Mouse (Mus musculus): ENCODE measurements around the gene Pank4.

Gene Pank4

GRCm38 (mm10) chr4:155010870-155011269, 46.9 kb downstream of the Pank4 start:
- peak; percentile 21 for DNase-seq (ENCODE audit: extremely low read depth, insufficient read length, low spot score)

DNA sequence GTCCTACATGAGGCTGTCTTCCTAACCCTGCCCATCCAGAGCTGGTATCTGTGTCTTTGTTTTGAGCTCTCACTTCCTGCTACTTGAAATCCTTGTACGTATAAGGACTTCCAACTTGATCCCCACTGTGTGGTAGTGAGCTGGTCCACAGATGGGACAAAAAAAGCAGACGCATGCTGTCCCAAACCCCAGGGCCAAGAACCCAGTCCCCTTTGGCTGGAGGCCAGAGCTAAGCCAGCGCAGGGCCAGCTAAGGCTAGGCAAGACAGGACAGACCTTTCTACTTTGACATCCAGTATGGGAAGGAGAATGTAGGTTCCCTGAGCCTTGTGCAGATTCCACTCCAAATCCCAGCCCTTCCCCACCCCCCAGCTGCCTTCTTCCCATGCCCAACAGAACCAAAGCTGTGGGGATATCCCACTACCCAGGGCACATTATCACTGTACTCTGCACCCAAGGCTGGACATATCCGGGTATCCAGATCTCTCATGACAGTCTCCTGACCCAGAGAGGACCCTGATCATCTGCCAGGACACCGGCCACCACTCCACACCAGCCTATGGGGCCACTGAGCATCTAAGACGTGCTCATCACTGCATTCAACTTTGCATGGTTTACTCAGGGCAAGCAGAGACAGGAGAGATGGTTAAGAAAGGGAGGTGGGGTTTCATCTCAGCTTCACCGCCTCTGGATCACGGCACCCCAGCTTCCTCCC, 47.5 kb downstream of the Pank4 start:
- DNase-seq (ENCODE audit: extremely low read depth, insufficient read length, low spot score) = no peak

- DNase-seq (ENCODE audit: extremely low read depth, insufficient read length, low spot score) = no peak
These were observed 48.2 kb downstream of the Pank4 start for GRCm38 (mm10) chr4:155012115-155012514.

DNA sequence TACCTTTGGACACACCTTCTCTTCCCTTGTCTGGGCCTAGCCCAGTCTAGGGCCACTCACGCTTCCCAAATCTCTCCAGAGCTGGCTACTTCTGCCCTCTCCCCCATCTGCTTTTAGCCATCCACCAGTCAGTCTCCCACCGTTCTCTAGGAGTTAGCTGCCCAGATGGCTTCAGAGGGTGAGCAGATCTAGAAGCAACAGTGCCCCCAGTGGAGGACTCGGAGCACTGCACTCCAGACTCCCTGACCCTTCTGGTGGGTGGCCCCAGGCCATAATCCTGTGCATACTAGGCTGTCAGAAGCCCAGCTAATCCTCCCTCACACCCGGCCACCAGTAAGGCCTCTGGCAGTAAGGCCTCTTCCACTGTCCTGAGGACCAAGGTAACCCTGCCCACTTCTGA, 48.9 kb downstream of the Pank4 start:
- no peak for DNase-seq (ENCODE audit: extremely low read depth, insufficient read length, low spot score)

DNA sequence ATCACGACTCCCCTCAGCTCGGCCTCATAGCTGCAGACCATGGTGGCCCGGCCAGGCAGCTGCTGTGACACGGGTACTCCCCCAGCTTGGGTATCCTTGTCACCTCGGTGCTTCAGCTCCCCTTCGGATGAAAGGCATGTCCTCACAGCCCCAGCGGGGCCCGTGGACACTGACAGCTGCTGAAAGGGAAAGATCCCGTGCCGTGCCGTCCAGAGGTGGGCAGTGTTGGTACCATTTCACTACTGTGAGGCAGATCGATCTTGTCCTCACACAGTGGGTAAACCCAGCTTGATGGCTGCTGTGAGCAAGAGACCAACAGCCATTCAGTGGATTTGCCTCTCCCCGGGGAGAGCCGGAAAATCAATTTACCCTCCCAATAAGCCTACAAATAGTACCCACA, 50.3 kb downstream of the Pank4 start:
- no peak for DNase-seq (ENCODE audit: extremely low read depth, insufficient read length, low spot score)

DNA sequence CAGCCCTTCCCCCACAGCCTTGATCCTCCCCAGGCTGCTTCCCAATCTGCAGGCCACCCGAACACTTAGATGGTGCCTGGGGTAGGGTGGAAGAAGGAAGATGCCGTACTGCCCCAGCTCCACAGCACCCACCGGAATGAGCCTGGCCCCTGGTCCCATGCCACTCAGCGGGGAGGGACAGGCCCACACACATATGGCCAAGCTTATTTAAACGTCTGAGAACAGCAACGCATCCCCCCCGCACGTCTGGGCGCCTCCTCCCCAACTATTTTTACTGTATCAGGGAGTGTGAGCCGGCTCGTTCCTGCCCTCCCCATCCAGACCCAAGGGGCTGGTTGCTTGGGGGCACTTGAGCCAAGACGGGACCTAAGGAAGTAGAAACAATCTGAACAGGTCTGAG, 50.9 kb downstream of the Pank4 start:
- no peak for DNase-seq (ENCODE audit: extremely low read depth, insufficient read length, low spot score)

DNA sequence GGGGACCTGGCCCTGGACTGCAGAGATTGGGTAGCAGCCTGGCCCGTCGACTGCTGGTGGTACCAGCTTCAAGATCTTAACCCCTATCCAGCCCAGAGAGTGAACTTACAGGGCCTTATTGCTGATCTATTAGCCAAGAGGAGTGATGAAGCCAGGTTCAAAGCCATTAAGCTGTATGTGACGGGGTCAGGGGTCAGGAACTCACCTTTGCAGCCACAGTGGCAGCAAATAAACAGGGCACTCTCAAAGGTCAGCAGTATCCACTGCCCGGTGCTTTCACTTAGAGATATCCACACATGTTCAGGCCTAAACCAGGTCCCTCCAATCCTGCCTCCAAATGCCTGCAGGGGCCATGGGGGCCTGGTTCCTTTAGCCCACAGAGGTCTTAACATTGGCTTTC, 51.6 kb downstream of the Pank4 start:
- no peak for DNase-seq (ENCODE audit: extremely low read depth, insufficient read length, low spot score)

GRCm38 (mm10) chr4:155016807-155017206, 52.9 kb downstream of the Pank4 start:
- no peak for DNase-seq (ENCODE audit: extremely low read depth, insufficient read length, low spot score)

DNA sequence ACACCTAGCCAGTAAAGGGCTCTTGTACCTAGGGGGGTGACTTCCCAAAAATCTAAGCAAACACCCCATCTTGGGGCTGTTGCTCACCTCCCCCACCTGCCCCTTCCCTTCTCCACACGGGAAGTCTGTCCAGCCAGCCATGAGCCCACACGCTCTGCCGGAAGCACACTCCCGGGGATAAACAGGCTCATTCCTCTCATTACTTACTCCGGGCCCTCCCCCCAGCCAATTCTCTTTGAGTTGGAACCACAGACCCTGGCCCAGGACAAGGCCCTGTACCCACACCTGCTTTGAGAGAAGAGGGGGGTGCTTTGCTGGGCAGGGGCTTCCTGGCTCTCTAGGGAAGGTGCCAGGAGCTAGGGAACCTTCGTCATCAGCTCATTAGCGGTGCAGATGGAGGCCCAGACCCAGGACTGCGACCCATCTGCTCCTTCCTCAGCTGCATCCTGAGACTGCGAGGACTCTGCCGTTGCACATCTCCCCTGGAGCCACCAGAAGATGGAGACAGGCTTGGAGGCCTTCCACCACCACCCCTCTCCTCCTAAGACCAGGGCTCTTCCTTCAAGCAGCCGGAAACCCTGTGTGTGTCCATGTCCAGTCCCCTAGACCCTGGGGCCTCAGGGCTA, 53.4 kb downstream of the Pank4 start:
- DNase-seq (ENCODE audit: extremely low read depth, insufficient read length, low spot score) = no peak

DNA sequence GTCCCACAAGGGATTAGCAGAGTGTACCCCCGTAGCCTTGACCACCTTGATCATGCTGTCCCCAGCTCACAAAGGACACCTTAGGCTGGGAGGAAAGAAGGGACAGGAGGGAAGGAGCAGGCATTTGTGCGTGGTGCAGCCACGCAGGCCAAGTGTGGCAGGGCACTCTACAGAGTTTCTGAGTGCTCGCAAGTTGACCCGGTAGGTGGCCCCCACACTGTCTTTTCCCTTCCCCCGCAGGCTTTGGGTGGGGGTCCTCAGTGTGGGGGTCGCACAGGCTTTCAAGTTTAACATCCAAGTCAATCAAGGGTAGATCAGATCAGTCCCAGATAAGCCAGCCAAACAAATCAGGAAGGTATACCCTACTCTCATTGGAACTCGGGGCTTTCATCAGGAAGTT, 54.1 kb downstream of the Pank4 start:
- DNase-seq (ENCODE audit: extremely low read depth, insufficient read length, low spot score) = no peak

GRCm38 (mm10) chr4:155018601-155019335, 54.8 kb downstream of the Pank4 start:
- no peak for DNase-seq (ENCODE audit: extremely low read depth, insufficient read length, low spot score)

DNA sequence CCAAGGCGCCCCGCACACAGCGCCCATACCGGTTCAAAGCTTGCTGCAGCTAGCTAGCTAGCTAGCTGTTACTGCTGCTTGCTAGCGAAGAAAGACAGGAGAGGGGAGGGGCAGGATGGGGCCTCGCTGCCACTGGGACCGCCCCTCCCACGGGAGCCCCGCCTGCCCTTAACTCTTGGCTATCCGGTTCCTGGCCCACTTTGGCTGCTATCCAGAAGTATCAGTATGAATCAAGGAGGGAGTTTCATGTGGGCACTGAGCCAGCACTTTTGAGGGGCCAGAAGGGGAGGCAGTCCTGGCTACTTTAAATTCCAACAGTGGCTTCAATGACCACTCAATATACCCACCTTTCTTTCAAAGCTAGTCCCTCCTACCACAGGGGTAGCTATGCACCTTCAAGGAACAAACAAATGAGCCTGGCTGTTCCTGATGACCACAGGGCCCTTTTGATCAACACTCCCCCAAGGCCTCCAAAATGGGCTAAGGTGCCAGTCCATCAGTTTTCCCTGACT, 55.5 kb downstream of the Pank4 start:
- no peak for DNase-seq (ENCODE audit: extremely low read depth, insufficient read length, low spot score)

DNA sequence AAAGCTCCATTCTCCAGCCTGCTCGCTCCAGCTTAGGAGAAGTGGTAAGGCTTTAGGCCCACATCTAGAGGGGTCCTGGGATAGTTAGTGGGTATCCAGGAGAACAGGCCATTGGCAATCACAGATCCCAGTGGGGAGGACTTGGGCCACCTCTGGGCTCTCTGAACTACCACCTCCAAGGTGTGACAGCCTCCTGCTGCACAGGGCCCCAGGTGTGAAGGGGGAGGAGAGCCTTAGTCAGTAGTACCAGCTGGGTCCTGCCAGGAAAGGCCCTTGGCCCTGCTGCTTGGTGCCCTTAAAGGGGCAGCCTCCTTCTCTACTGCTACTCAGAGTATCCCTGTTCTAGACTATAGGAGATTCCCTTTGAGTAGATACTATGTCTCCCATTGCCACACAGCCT, 56.2 kb downstream of the Pank4 start:
- DNase-seq (ENCODE audit: extremely low read depth, insufficient read length, low spot score) = no peak

GRCm38 (mm10) chr4:155020813-155021212, 56.9 kb downstream of the Pank4 start:
- no peak for DNase-seq (ENCODE audit: extremely low read depth, insufficient read length, low spot score)

- no peak for DNase-seq (ENCODE audit: extremely low read depth, insufficient read length, low spot score)
These were observed 58.4 kb downstream of the Pank4 start for GRCm38 (mm10) chr4:155022228-155022855.

- no peak for DNase-seq (ENCODE audit: extremely low read depth, insufficient read length, low spot score)
These were observed 60.5 kb downstream of the Pank4 start for GRCm38 (mm10) chr4:155024170-155025010.
